Mouse (Mus musculus): Measurements from ENCODE around the gene Txnrd2. TPM values are rescaled to one million over a fixed set of nuclear protein-coding genes. Genes with fewer than 3 reads are reported as not detected.

The Txnrd2 gene
- polyA plus RNA-seq, 1 experiment from 2014 or later = 40.1 TPM

GRCm38 (mm10) chr16:18471976-18472375, 45.8 kb downstream of the Txnrd2 start:
- no peak for DNase-seq (ENCODE audit: low spot score)
- Histone ChIP-seq H3K4me3 (no peak overlapping the region), H3K27me3 (ENCODE audit: insufficient read depth, poor library complexity, severe bottlenecking) (no peaks in the 10 kb centered on the region), H3K27ac (no peak overlapping the region; the same call in 1 of the 2 replicates), H3K36me3 (peaks cover 38% of the 10 kb centered on the region), H3K4me1 (peaks cover 14% of the 10 kb centered on the region), H3K9me3 (no peaks in the 10 kb centered on the region)
- 70% methylated on average over 6 of the region's 6 CpGs for WGBS

- no peak overlapping the region for H3K4me3 ChIP-seq
- peaks cover 38% of the 10 kb centered on the region for H3K36me3 ChIP-seq
- 81% methylated on average over 4 of the region's 4 CpGs for WGBS
- DNase-seq (ENCODE audit: low spot score) = no peak
- no peaks in the 10 kb centered on the region for H3K9me3 ChIP-seq
- no peak overlapping the region for H3K27ac ChIP-seq
- no peaks in the 10 kb centered on the region for H3K27me3 ChIP-seq (ENCODE audit: insufficient read depth, poor library complexity, severe bottlenecking)
- H3K4me1 ChIP-seq = peaks cover 14% of the 10 kb centered on the region
These were observed 46.2 kb downstream of the Txnrd2 start for GRCm38 (mm10) chr16:18472416-18472815.

GRCm38 (mm10) chr16:18472976-18473375, 46.8 kb downstream of the Txnrd2 start:
- no peak overlapping the region for H3K27ac ChIP-seq
- no peak overlapping the region for H3K4me3 ChIP-seq
- no peak for DNase-seq (ENCODE audit: low spot score)
- peaks cover 14% of the 10 kb centered on the region for H3K4me1 ChIP-seq
- 90% methylated on average over 8 of the region's 8 CpGs for WGBS
- H3K9me3 ChIP-seq = no peaks in the 10 kb centered on the region
- no peaks in the 10 kb centered on the region for H3K27me3 ChIP-seq (ENCODE audit: insufficient read depth, poor library complexity, severe bottlenecking)
- peaks cover 43% of the 10 kb centered on the region for H3K36me3 ChIP-seq

- Histone ChIP-seq H3K4me3 (no peak overlapping the region), H3K9me3 (no peaks in the 10 kb centered on the region), H3K27me3 (ENCODE audit: insufficient read depth, poor library complexity, severe bottlenecking) (no peaks in the 10 kb centered on the region), H3K4me1 (peaks cover 14% of the 10 kb centered on the region), H3K27ac (no peak overlapping the region), H3K36me3 (peaks cover 44% of the 10 kb centered on the region)
- 81% methylated on average over 2 of the region's 2 CpGs for WGBS
- no peak for DNase-seq (ENCODE audit: low spot score)
These were observed 47.8 kb downstream of the Txnrd2 start for GRCm38 (mm10) chr16:18474021-18474420.

GRCm38 (mm10) chr16:18477996-18478395, 51.8 kb downstream of the Txnrd2 start:
- Histone ChIP-seq H3K27me3 (ENCODE audit: insufficient read depth, poor library complexity, severe bottlenecking) (no peaks in the 10 kb centered on the region), H3K4me3 (no peak overlapping the region), H3K9me3 (no peaks in the 10 kb centered on the region), H3K4me1 (peaks cover 7% of the 10 kb centered on the region), H3K36me3 (peaks cover 25% of the 10 kb centered on the region), H3K27ac (no peak overlapping the region)
- 58% methylated on average over 6 of the region's 6 CpGs for WGBS
- no peak for DNase-seq (ENCODE audit: low spot score)

GRCm38 (mm10) chr16:18479667-18480066, 53.5 kb downstream of the Txnrd2 start:
- no peaks in the 10 kb centered on the region for H3K27me3 ChIP-seq (ENCODE audit: insufficient read depth, poor library complexity, severe bottlenecking)
- 40% methylated on average over 7 of the region's 7 CpGs for WGBS
- no peaks in the 10 kb centered on the region for H3K9me3 ChIP-seq
- no peak overlapping the region for H3K27ac ChIP-seq
- H3K4me3 ChIP-seq = no peak overlapping the region
- H3K36me3 ChIP-seq = peaks cover 15% of the 10 kb centered on the region
- DNase-seq (ENCODE audit: low spot score) = no peak
- peaks cover 11% of the 10 kb centered on the region for H3K4me1 ChIP-seq

- peaks cover 11% of the 10 kb centered on the region for H3K36me3 ChIP-seq
- no peaks in the 10 kb centered on the region for H3K9me3 ChIP-seq
- H3K27me3 ChIP-seq (ENCODE audit: insufficient read depth, poor library complexity, severe bottlenecking) = no peaks in the 10 kb centered on the region
- H3K4me3 ChIP-seq = no peak overlapping the region
- peaks cover 13% of the 10 kb centered on the region for H3K4me1 ChIP-seq
- H3K27ac ChIP-seq = no peak overlapping the region
- WGBS = 58% methylated on average over 4 of the region's 4 CpGs
- no peak for DNase-seq (ENCODE audit: low spot score)
These were observed 54.8 kb downstream of the Txnrd2 start for GRCm38 (mm10) chr16:18480933-18481485.

- H3K36me3 ChIP-seq = peaks cover 10% of the 10 kb centered on the region; the same call in 1 of the 2 replicates
- no peaks in the 10 kb centered on the region for H3K27me3 ChIP-seq (ENCODE audit: insufficient read depth, poor library complexity, severe bottlenecking)
- DNase-seq (ENCODE audit: low spot score) = no peak
- H3K9me3 ChIP-seq = no peaks in the 10 kb centered on the region
- no peak overlapping the region for H3K4me3 ChIP-seq
- no peak overlapping the region for H3K27ac ChIP-seq
- WGBS = 84% methylated on average over 3 of the region's 3 CpGs
- H3K4me1 ChIP-seq = peaks cover 13% of the 10 kb centered on the region
These were observed 56.2 kb downstream of the Txnrd2 start for GRCm38 (mm10) chr16:18482431-18482830.

GRCm38 (mm10) chr16:18483839-18484238, 57.7 kb downstream of the Txnrd2 start:
- Histone ChIP-seq H3K27ac (no peak overlapping the region), H3K4me1 (peaks cover 13% of the 10 kb centered on the region), H3K4me3 (no peak overlapping the region), H3K36me3 (0 out of 2 replicates have a peak, but pooled peaks cover 2% of the 10 kb centered on the region), H3K27me3 (ENCODE audit: insufficient read depth, poor library complexity, severe bottlenecking) (no peaks in the 10 kb centered on the region), H3K9me3 (no peaks in the 10 kb centered on the region)
- peak; percentile 75 for DNase-seq (ENCODE audit: low spot score)
- 59% methylated on average over 5 of the region's 5 CpGs for WGBS

- Histone ChIP-seq H3K27me3 (ENCODE audit: insufficient read depth, poor library complexity, severe bottlenecking) (no peaks in the 10 kb centered on the region), H3K4me3 (no peak overlapping the region), H3K9me3 (no peaks in the 10 kb centered on the region), H3K4me1 (peaks cover 11% of the 10 kb centered on the region), H3K27ac (no peak overlapping the region; the same call in 1 of the 2 replicates), H3K36me3 (no peaks in the 10 kb centered on the region)
- no peak for DNase-seq (ENCODE audit: low spot score)
- 31% methylated on average over 4 of the region's 4 CpGs for WGBS
These were observed 58.2 kb downstream of the Txnrd2 start for GRCm38 (mm10) chr16:18484386-18484785.

- DNase-seq (ENCODE audit: low spot score) = no peak
- 0 out of 2 replicates have a peak, but pooled peaks cover 6% of the 10 kb centered on the region for H3K4me1 ChIP-seq
- no peak overlapping the region for H3K4me3 ChIP-seq
- H3K27ac ChIP-seq = no peak overlapping the region; the same call in 1 of the 2 replicates
- H3K36me3 ChIP-seq = no peaks in the 10 kb centered on the region
- no peaks in the 10 kb centered on the region for H3K9me3 ChIP-seq
- H3K27me3 ChIP-seq (ENCODE audit: insufficient read depth, poor library complexity, severe bottlenecking) = no peaks in the 10 kb centered on the region
- 67% methylated on average over 5 of the region's 5 CpGs for WGBS
These were observed 58.7 kb downstream of the Txnrd2 start for GRCm38 (mm10) chr16:18484794-18485435.

GRCm38 (mm10) chr16:18486126-18486525, 59.9 kb downstream of the Txnrd2 start:
- DNase-seq (ENCODE audit: low spot score) = no peak
- Histone ChIP-seq H3K4me1 (0 out of 2 replicates have a peak, but pooled peaks cover 6% of the 10 kb centered on the region), H3K27ac (no peak overlapping the region), H3K9me3 (no peaks in the 10 kb centered on the region), H3K27me3 (ENCODE audit: insufficient read depth, poor library complexity, severe bottlenecking) (no peaks in the 10 kb centered on the region), H3K4me3 (no peak overlapping the region), H3K36me3 (no peaks in the 10 kb centered on the region)
- WGBS = 87% methylated on average over 2 of the region's 2 CpGs

- Histone ChIP-seq H3K4me3 (no peak overlapping the region), H3K4me1 (no peaks in the 10 kb centered on the region), H3K27me3 (ENCODE audit: insufficient read depth, poor library complexity, severe bottlenecking) (no peaks in the 10 kb centered on the region), H3K36me3 (no peaks in the 10 kb centered on the region), H3K27ac (no peak overlapping the region), H3K9me3 (no peaks in the 10 kb centered on the region)
- 98% methylated on average over 3 of the region's 3 CpGs for WGBS
- DNase-seq (ENCODE audit: low spot score) = no peak
These were observed 64.1 kb downstream of the Txnrd2 start for GRCm38 (mm10) chr16:18490281-18490680.
